Comparison of ENCODE assay signal across 24 mouse cellular contexts in the genomic region with DNA sequence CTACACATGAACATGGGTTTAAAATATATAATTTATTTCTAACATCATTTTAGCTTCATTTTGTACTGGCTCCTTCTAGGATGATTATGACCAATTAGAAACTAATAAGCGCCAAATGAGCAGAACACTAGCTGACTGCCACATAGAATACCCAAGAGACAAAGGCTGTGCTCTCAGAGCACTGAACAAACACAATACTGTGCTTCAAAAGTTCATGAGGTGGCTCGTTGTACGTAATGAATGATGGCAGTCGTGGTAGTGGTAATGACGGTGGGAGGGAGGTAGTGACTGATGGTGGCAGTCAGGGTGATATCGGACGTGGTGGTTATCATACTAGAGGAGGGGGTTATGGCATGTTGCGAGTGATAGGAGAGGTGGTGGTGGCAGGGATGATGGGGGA.
DNase-seq lines count a peak whose midpoint lies in the region; ATAC-seq lines count a peak whose summit lies in the region.
"Had no signal": no experiment of that assay in that cellular context is flagged by ENCODE, and none has a peak within 500 bp of the region (broad histone marks: within the 10 kb centered on the region; RNA-seq: fewer than 3 reads in every experiment).

No protein-coding gene starts in this region.

- H3K36me3 ChIP-seq in embryonic facial prominence, embryonic 14.5 days (ENCODE audit: control insufficient read depth, insufficient read depth, low read length), result no peaks in the 10 kb centered on the region
- H3K36me3 ChIP-seq in embryonic facial prominence, embryonic 10.5 days (replicated peaks), result no peaks in the 10 kb centered on the region
- H3K36me3 ChIP-seq in forebrain, embryonic 13.5 days (ENCODE audit: poor library complexity, severe bottlenecking), result no peaks in the 10 kb centered on the region
- no peaks in the 10 kb centered on the region for H3K36me3 ChIP-seq in forebrain, embryonic 10.5 days (replicated peaks)
- H3K36me3 ChIP-seq in hindbrain, embryonic 14.5 days (replicated peaks; ENCODE audit: control insufficient read depth, insufficient read depth), result no peaks in the 10 kb centered on the region
- H3K36me3 ChIP-seq: embryonic facial prominence, embryonic 12.5 days; embryonic facial prominence, embryonic 15.5 days; G1E had no signal

- no peaks in the 10 kb centered on the region for H3K9me3 ChIP-seq in embryonic facial prominence, embryonic 14.5 days (ENCODE audit: control insufficient read depth, low read length)
- no peaks in the 10 kb centered on the region for H3K9me3 ChIP-seq in embryonic facial prominence, embryonic 10.5 days
- no peaks in the 10 kb centered on the region for H3K9me3 ChIP-seq in forebrain, embryonic 13.5 days (replicated peaks)
- no peaks in the 10 kb centered on the region for H3K9me3 ChIP-seq in forebrain, embryonic 10.5 days
- H3K9me3 ChIP-seq in hindbrain, embryonic 14.5 days (ENCODE audit: control insufficient read depth, low read length), result no peaks in the 10 kb centered on the region
- H3K9me3 ChIP-seq: embryonic facial prominence, embryonic 12.5 days; embryonic facial prominence, embryonic 15.5 days had no signal

- no peak overlapping the region for H3K4me2 ChIP-seq in embryonic facial prominence, embryonic 14.5 days (ENCODE audit: low read depth, low read length)
- no peak overlapping the region for H3K4me2 ChIP-seq in forebrain, embryonic 13.5 days
- no peak overlapping the region for H3K4me2 ChIP-seq in hindbrain, embryonic 14.5 days (replicated peaks)
- H3K4me2 ChIP-seq: embryonic facial prominence, embryonic 12.5 days; embryonic facial prominence, embryonic 15.5 days had no signal

- no peak overlapping the region for H3K27ac ChIP-seq in embryonic facial prominence, embryonic 14.5 days (replicated peaks; ENCODE audit: low read depth, low read length)
- H3K27ac ChIP-seq in embryonic facial prominence, embryonic 10.5 days (replicated peaks), result no peak overlapping the region
- no peak overlapping the region for H3K27ac ChIP-seq in forebrain, embryonic 13.5 days
- H3K27ac ChIP-seq in forebrain, embryonic 10.5 days, result no peak overlapping the region
- no peak overlapping the region for H3K27ac ChIP-seq in hindbrain, embryonic 14.5 days
- H3K27ac ChIP-seq: embryonic facial prominence, embryonic 12.5 days; embryonic facial prominence, embryonic 15.5 days had no signal

- ATAC-seq in embryonic facial prominence, embryonic 14.5 days (ENCODE audit: low read depth), result 0 out of 2 replicates have a peak, but pooled peaks have one; percentile 22
- 0 out of 2 replicates have a peak, but pooled peaks have one; percentile 26 for ATAC-seq in forebrain, embryonic 13.5 days
- ATAC-seq in hindbrain, embryonic 14.5 days (ENCODE audit: low FRiP score), result no peak
- ATAC-seq: CD4-positive, CD25-positive, alpha-beta regulatory T cell, adult 4 months had no signal

- H3K9ac ChIP-seq in embryonic facial prominence, embryonic 14.5 days (ENCODE audit: low read depth, low read length), result no peak overlapping the region
- H3K9ac ChIP-seq in forebrain, embryonic 13.5 days, result no peak overlapping the region
- H3K9ac ChIP-seq in hindbrain, embryonic 14.5 days, result no peak overlapping the region
- H3K9ac ChIP-seq: embryonic facial prominence, embryonic 12.5 days; embryonic facial prominence, embryonic 15.5 days had no signal

- H3K4me1 ChIP-seq in embryonic facial prominence, embryonic 14.5 days (ENCODE audit: control insufficient read depth, insufficient read depth, low read length), result no peaks in the 10 kb centered on the region
- H3K4me1 ChIP-seq in embryonic facial prominence, embryonic 10.5 days, result no peaks in the 10 kb centered on the region
- H3K4me1 ChIP-seq in forebrain, embryonic 13.5 days, result no peaks in the 10 kb centered on the region
- no peaks in the 10 kb centered on the region for H3K4me1 ChIP-seq in forebrain, embryonic 10.5 days
- no peaks in the 10 kb centered on the region for H3K4me1 ChIP-seq in hindbrain, embryonic 14.5 days (replicated peaks; ENCODE audit: control insufficient read depth, insufficient read depth, low read length)
- H3K4me1 ChIP-seq: embryonic facial prominence, embryonic 12.5 days; embryonic facial prominence, embryonic 15.5 days had no signal

- 89% methylated on average over 8 of the region's 8 CpGs for WGBS in embryonic facial prominence, embryonic 14.5 days
- 84% methylated on average over 8 of the region's 8 CpGs for whole genome bisulfite sequencing in embryonic facial prominence, embryonic 10.5 days
- 71% methylated on average over 8 of the region's 8 CpGs for WGBS in forebrain, embryonic 13.5 days
- 91% methylated on average over 8 of the region's 8 CpGs for WGBS in forebrain, embryonic 10.5 days
- 77% methylated on average over 8 of the region's 8 CpGs for WGBS in hindbrain, embryonic 14.5 days

- DNase-seq in embryonic facial prominence, embryonic 14.5 days (ENCODE audit: low spot score), result no peak
- DNase-seq in embryonic facial prominence, embryonic 10.5 days (ENCODE audit: low spot score), result no peak
- DNase-seq in forebrain, embryonic 10.5 days (ENCODE audit: extremely low spot score, low spot score), result no peak
- peak; percentile 35 for DNase-seq in Muller cell, postnatal 12 days (ENCODE audit: inconsistent ontology term)
- DNase-seq in retina, postnatal 1 day, result peak; percentile 82
- DNase-seq in hindbrain, embryonic 14.5 days (ENCODE audit: low spot score), result no peak
- DNase-seq: adrenal gland, adult 2 months; adrenal gland, postnatal 10 days; adrenal gland, postnatal 25 days; B cell, adult 2 months; cerebellum, adult 11 months; cerebellum, adult 18-20 months; cerebellum, adult 8-10 months; cerebellum, adult 9-11 months; cerebellum, postnatal 14 days; cerebellum, postnatal 36 days; embryo, embryonic 11 days had no signal

- H3K4me3 ChIP-seq in embryonic facial prominence, embryonic 14.5 days (ENCODE audit: low read depth, low read length), result no peak overlapping the region
- H3K4me3 ChIP-seq in embryonic facial prominence, embryonic 10.5 days, result no peak overlapping the region
- no peak overlapping the region for H3K4me3 ChIP-seq in forebrain, embryonic 13.5 days
- no peak overlapping the region for H3K4me3 ChIP-seq in forebrain, embryonic 10.5 days
- H3K4me3 ChIP-seq in hindbrain, embryonic 14.5 days (replicated peaks; ENCODE audit: low read length), result no peak overlapping the region
- H3K4me3 ChIP-seq: embryonic facial prominence, embryonic 12.5 days; embryonic facial prominence, embryonic 15.5 days; erythroblast, embryonic 14.5 days had no signal

- no peaks in the 10 kb centered on the region for H3K27me3 ChIP-seq in embryonic facial prominence, embryonic 14.5 days (replicated peaks; ENCODE audit: control insufficient read depth, insufficient read depth, low read length)
- no peaks in the 10 kb centered on the region for H3K27me3 ChIP-seq in embryonic facial prominence, embryonic 10.5 days (replicated peaks; ENCODE audit: low read depth, poor library complexity, severe bottlenecking)
- no peaks in the 10 kb centered on the region for H3K27me3 ChIP-seq in forebrain, embryonic 13.5 days
- no peaks in the 10 kb centered on the region for H3K27me3 ChIP-seq in forebrain, embryonic 10.5 days (ENCODE audit: poor library complexity, severe bottlenecking)
- no peaks in the 10 kb centered on the region for H3K27me3 ChIP-seq in hindbrain, embryonic 14.5 days (ENCODE audit: control insufficient read depth, insufficient read depth, low read length)
- H3K27me3 ChIP-seq: CH12.LX; embryonic facial prominence, embryonic 12.5 days; embryonic facial prominence, embryonic 15.5 days had no signal

Comparison
In these comparisons a context has a peak if more than half of its experiments do, and no peak if none do; other contexts are left out.
1. DNase-seq: peak in Muller cell, postnatal 12 days (single experiment) and retina, postnatal 1 day (single experiment); none in embryonic facial prominence, embryonic 14.5 days (single experiment), embryonic facial prominence, embryonic 10.5 days (single experiment), forebrain, embryonic 10.5 days (single experiment) and hindbrain, embryonic 14.5 days (single experiment).